Mouse (Mus musculus): ENCODE results near the gene Dhx33.

Dhx33 gene

DNA sequence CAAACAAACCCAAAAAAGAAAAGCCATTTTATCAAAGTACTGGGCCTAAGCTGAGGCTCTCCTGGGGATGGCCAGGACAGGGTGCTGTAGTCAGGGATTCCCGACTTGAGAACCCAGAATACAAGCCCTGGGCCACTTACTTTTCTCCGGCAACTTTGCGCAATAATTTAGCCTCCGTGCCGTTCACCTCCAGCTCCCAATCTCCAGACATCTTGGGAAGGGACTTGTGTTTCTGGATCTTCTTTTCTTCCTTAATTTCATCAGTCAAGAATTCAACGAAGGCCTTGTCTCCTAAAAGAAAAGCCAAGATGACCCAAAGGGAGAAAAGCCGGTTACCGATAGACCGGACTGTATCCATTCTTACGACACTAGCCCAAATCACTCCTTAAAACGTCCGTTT lies 22.2 kb downstream of the Dhx33 start:
- in situ Hi-C loops (cut with MboI), result no loop called here

DNA sequence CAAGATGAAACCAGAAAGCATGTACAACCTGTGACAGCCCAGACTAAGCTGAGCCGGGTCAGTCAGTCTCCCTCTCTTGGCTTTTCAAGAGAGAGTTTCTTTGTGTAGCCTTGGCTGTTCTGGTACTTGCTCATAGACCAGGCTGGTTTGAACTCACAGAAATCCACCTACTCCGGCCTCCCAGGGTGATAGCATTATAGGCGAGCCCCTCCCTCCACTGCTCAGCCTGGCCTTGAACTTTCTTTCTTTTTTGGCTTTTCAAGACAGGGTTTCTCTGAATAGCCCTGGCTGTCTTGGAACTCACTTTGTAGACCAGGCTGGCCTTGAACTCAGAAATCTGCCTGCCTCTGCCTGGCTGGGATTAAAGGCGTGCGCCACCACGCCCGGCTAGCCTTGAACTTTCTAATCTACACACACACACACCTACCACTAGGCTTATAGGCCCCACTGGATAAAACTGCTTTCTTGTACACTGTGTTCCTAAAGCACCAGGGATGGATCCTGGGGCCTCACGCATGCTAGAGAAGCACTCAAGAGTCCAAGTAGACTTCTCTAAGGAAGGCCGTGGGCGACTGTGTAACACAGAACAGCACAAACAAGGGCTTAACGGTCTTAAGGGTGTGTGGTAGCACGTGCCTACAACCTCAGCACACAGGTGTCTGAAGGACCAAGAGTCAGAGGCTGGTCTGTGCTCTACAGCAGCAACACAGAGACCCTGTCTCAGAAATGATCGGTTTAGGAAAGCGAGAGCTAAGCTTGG lies 23.3 kb downstream of the Dhx33 start:
- in situ Hi-C loops (cut with MboI), result no loop called here

DNA sequence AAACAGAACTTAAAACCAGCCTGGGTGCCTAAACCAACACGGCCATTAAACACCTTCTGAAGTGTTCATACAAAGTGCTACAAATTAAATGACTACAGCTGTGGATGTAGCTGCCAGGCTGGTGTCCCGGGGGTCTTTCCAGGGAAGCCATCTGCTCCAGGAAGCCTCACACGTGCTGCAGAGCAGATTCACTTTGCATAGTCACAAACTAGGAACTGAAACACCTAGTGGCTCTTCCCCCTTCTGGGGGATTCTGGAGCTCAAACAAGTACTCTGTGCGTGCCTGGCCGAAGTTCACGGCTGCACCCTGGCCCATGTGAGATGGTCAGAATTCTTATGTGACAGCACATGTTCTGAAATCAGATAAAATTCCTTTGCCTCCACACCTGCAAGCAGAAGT lies 24.0 kb downstream of the Dhx33 start:
- in situ Hi-C loops (cut with MboI), result no loop called here

DNA sequence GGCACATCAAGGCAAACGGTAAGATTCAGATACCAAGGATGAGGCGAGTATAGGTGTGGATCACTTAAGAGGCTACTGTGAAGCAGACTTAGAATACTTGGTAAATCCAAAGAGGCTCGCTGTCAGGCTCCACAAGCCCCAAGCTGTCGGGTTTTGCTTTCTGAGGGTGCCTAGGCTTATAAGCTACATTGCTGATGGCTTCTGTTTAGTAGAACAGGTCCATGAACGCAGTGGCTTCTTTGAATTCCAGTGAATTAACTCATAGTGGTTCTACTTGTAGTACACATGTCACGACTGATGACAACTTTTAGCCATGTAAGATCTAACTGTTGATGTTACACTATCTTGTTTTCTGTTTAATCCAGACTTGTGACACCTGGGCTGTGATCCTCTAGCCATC lies 26.9 kb downstream of the Dhx33 start:
- in situ Hi-C loops (cut with MboI), result no loop called here

DNA sequence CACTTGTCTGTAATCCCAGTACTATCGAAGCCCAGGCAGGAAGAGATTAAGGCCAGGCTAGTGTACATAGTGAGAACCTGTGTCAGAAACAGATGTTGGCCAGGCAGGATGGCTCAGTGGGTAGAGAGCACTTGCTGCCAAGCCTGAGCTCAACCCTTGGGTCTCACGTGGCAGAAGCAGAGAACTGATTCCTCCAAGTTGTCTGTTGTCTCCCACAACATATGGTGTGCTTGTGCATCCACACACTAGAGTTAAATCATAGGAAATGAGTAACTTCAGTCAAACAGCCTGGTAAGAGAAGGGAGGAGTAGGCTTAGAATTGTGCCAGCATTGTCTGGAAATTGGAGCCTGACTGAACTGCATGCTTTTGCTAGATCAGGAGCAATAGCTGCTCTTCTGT lies 29.0 kb downstream of the Dhx33 start:
- in situ Hi-C loops (cut with MboI), result no loop called here

DNA sequence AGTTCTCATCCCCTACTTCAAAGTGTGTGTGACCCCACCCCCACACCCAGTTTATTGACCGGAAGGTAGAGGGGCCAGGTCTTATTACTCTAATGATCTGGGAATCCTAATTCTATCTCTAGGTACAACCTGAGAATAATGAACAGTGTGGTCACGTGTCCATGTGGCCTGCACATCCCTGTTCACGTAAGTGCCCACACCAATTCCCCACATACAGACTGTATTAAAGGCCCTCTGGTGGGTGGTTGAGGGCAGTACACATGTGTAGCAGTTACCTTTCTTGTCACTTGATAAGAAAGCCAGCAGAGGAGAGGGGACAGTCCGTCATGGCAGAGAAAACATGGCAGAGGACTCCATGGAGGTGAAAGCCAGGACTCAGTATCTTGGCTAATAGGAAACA lies 30.3 kb downstream of the Dhx33 start:
- in situ Hi-C loops (cut with MboI), result no loop called here

DNA sequence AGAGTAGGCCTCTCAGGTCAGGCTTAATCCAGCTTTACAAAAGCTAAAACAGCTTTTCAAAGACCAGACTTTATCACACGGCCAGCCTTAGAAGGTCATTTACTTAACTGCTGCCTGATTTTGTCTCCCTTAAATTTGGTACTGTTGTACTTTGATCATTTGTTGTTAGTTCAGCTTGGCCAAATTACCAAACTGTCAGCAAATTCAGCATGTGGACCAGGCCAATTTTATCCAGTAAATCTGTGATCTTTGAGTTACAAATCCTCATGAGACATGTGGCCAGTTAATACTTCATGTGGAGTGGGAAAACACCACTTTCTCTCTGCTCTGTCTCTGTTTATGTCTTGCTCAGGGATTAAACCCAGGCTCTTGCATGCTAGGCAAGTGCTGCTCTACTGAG lies 31.7 kb downstream of the Dhx33 start:
- in situ Hi-C loops (cut with MboI), result no loop called here

DNA sequence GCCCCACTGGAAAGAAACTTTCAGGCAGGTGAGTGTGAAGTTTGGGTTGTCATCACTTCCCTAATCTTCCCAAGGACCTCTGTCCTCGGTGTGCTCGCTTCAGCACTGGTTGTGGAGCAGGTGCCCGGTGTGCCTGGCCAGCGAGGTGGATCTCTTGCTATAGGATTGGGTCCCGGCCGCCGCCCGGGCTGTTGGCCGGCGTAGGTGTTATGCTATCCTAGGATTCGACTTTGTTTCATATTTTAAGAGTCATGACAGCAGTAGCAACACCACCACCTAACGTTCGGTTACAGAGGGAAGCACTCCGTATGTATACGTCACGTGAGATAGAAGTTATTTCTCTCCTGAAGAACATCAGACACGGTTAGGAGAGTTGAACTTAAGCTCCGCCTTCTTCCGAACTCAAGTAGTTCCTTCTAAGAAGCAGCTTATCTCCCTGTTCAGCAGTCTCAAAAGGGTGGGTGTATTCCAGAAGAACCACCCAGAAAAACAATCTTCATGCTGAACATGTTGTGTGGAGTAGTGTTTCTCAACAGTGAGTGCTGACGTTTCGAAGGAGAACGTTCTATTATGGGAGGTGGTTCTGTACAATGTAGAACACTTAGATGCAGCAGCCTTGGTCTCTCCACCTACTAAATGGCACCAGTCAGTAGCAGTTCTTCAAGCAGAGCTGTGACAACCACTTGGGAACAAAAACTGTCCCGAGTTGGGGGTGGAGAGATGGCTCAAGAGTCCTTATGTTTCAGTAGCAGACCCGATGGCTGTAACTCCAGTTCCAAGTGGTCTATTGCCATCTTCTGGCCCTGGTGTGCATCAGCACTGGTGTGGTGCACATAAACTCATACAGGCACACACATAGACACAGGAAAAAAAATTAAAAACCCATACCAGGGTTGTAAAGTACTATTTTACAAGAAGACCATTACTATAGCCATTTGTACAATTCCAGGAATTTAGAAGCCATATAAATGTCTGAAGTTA lies 33.4 kb downstream of the Dhx33 start:
- in situ Hi-C loops (cut with MboI), result no loop called here

DNA sequence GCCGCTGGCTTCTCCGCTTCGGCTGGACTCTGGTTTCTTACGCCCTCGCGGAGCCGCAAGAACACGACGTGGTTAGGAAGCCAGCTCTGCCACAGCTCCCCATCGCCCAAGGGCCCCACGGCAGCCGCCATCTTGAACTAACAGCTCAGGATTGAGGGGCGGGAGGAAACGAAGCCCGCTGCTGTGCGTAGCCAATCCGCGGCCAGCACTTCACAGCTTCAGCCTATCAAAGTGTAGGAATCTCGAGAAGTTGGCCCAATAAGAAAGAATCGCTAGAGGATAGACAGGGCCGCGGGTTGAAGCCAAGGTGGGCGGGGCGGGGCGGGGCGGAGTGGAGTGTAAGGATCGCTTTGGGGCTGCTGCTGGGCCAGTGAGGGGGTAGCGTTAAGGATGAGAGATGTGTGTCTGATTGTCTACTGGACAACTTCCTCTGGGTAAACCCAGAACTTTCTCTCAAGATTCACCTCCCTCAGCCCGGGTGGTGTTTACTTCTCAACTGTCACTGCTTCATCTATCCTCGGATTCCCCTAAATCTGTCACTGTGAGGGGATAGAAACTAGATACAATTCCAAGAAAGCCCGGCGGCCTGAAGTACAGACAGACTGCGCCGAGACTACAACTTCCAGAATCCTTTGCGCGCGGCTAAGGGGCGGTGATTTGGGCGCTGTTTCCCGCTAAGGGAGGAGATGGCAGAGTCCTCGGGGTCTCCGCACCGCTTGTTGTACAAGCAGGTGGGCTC lies 34.2 kb downstream of the Dhx33 start, which contains the start of the genes Nup88 and Rpain:
Gene Nup88, minus strand, starts transcription at position 153 of the 739 bp plus-strand sequence.
Gene Rpain, plus strand, starts transcription at position 393 of the 739 bp plus-strand sequence.
- in situ Hi-C loops (cut with MboI), result no loop called here

DNA sequence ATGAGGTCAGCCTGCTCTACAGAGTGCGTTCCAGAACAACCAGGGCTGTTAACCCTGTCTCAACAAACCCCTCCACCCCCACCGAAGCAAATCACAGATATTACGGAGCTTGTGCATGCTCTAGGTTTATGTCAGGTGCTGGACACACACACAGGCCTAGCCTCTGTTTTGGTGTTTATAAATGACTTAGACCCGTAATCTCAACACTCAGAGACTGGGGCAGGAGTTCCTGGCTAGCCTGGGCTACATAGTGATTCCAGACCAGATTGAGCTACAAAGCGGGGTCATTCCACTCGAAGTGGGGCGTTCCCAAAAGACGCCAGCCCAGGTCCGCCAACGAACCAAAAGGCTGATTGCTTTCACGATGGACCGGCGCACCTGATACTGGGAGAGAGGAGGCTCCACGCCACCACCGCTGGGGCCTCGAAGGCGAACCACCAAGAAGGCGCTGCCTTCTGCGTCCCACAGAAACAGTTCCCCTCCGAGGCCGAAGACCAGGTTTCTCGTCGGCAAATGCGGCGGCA lies 34.9 kb downstream of the Dhx33 start:
- in situ Hi-C loops (cut with MboI), result no loop called here

DNA sequence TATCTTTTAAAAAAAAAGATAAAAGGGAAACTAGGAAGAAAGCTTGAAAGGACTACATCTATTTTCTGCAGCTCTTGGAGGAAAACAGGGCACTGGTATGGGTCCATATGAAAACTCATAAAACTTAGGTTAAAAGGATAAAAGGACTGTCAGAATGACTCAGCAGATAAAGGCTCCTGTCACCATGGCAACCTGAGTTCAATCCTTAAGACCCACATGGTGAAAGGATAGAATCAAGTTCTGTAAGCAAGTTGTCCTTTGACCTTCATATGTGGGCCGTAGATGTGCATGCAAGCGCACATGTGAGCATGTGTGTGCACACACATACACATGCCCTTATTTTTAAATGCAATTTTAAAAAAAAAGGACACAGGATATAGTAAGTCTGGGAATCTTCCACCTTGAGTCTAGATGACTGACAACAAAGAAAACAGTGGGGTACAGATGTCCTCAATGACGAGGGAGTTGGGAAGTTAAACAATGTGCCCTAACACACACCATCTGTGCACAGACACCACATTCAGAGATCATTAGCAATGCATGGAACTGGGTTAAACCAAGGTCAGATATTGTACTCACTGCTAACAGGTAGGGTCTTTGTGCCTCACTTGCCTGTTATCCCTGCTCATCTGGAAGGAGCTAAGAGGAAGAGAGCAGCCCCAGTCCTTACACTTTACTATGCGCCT lies 39.9 kb downstream of the Dhx33 start:
- in situ Hi-C loops (cut with MboI), result no loop called here

DNA sequence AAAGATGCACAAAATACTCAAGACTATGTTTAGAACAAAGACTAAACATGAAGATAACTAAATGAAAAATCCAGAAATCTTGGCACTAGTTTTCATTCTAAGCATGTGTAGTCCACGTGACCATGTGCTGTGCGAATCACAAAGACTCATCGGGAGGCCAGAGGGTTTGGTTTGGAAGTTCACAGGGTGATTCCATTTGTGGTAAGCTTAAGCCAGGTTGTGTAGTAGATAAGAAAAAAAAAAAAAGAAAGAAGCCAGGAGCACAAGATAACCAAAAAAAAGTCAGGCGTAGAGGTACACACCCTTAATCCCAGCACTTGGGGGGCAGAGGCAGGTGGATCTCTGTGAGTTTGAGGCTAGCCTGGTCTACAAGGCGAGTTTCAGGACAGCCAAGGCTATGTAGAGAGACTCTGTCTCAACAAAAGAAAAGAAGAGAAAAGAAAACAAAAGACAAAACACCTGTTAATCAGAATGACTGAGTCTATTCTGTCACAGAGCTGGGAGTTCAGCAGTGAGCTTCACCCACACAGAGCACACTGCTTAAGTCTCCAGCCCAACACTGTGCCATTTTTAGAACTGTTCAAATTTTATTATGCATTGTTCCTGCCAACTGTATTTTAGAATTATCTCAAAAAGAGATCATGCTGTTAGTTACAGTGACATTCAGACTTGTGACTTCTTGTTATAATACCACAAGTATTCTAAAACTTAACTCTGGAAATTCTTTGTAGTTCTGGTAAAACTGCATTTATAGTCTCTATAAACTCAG lies 43.3 kb downstream of the Dhx33 start:
- in situ Hi-C loops (cut with MboI), result no loop called here

DNA sequence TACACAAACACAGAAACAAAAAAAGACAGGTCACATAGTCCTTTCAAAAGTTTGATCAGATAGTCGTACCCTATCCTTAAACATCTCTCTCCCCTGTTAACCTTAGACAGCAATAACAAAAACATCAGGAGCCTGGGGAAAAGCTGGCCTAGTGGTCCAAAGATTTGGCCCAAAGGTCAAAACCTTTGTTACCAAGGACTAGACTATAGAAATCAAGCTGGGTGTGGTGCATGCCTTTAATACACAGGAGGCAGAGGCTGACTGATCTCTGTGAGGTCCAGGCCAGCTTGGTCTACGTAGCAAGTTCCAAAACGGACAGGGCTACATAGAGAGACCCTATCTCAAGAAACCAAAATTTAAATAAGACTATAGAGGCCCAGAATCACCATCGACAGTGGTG lies 49.5 kb downstream of the Dhx33 start:
- in situ Hi-C loops (cut with MboI), result no loop called here

DNA sequence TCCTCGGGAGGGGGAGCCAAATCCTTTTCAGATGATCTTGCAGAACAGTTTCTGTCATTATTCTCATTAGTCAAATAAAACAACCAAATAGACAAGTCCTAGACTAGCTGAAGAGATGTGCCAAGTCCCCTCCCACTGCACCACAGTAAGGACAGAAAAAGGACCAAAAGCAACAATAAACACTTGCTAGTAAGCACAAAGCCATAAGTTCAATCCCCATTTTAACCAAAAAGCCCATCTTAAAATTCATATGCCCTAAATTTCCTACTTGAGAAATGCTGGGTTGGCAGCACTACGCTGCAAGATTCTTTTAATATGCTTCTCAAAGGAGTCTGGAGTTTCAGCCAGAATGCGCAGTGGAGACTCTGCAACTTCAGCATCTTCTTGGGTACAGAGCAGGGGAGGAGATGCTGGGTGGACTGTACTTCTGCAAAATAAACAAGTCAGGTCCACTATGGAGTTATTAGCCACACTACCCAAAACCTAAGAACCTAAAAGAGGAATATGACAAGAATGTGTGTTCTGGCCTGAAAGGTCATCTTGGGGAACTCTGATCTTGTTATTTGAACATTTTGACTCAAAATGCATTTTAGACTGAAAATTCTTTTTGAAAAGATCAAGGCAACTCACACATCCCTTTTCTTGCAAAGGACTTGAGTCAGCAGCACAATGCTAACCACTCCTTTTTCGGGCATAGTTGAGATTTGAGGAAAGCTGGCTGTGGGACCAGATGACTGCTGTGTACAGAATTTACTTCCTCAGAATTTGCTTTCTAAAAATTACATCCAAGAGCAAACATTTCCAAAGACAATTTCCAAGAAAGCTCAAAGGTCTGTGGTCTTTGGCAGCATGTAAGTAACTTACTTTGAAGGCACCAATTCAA lies 59.1 kb downstream of the Dhx33 start:
- in situ Hi-C loops (cut with MboI), result no loop called here

DNA sequence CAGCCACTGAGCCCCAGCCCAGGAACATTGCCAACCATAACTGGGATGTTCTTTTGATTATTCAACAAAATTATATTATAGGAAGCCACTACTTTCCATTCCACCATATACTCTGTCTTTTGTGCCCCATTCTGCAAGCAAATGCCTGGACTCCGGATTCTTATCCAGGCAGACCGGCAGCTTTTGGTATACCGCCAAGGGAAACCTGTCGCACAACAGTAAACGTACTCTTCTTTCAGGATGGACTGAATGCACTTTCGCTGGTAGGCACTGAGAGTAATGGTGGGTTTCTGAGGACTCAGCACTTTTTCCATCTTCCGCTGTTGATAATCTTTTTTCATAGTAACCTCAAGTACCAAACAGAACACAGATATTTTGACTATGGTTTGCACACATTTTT lies 60.6 kb downstream of the Dhx33 start:
- in situ Hi-C loops (cut with MboI), result no loop called here

DNA sequence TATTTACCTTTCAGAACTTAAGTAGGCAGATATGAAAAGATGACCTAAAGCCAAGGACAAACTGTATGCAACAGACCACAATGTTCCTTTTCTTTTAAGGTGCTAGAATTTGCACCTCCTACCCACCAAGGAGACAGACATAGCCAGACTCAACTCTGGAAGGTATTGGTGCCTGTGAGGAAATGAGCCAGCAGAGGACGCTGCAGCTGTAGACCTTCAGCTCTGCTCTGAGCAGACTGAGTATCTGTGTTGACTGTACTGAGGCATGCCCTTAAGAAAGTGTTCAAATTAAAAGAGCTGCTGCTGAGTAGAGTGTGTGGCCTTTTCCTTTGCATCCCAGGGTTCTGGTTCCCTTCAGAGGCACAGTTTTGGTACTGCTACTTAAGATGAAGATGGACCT lies 61.6 kb downstream of the Dhx33 start:
- in situ Hi-C loops (cut with MboI), result no loop called here

DNA sequence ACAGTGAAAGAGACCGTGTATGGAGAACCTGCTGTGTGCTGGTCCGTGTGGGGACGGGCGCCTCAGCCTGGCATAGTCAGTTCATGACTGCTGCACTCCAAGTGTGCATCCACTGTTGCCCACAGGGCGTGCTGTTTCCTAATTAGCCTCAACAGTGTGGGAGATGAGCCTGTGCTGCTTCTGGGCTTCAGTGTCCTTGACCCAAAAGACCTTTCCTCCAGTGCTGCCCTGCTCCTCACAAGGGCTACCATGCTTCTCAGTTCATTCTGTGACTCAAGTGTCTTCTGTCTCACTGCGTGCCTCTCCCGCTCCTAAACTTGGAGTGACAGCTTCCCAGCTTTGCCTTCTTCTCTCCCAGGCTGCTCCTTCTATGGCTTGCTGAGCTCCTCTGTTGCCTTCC lies 68.9 kb downstream of the Dhx33 start:
- in situ Hi-C loops (cut with MboI), result no loop called here

Data from mature B cell (primary cell).